Mouse (Mus musculus) left cerebral cortex, adult 11 months (tissue): ENCODE data around the gene Spi1.

Experiments used
- DNase-seq: peaks from one replicate; pipeline ENCODE4 v3.0.0; 2022; ENCODE audit warnings: low spot score

The Spi1 gene

GRCm38 (mm10) chr2:91068162-91068871, 13.9 kb upstream of the Spi1 start:
- DNase-seq, result no peak

GRCm38 (mm10) chr2:91068872-91069165, 13.4 kb upstream of the Spi1 start:
- no peak for DNase-seq

DNA sequence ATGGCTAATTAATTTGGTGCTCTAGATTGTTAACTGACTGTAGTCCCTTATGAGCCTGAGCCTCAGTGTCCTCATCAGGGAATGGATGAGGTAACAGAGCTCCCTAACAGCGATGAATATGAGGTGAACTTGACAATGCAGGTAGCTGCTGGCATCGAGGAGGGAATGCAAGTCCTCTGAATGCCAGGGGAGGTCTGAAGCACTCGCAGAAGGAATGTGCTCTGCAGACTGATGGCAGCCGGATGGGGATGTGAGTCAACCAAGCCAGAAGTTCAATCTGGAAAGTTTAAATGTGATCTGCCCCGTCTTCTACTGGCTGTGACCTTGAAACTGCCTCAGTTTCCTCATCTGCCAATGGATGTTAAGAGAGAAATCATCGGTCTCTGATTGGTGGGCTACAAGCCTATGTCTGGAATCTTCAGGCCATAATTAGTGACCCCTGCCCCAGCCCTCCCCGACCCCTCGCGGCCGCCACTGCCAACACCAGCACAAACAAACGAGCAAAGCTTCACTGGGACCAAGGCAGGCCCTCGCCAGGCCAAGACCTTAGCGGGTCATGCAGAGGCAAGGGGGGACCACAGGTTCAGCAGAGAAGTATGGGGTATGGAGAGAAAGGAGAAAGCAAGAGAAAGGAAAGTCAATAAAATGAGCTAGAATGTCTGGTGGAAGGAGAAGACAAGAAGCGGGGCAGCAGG, 12.7 kb upstream of the Spi1 start:
- no peak for DNase-seq

DNA sequence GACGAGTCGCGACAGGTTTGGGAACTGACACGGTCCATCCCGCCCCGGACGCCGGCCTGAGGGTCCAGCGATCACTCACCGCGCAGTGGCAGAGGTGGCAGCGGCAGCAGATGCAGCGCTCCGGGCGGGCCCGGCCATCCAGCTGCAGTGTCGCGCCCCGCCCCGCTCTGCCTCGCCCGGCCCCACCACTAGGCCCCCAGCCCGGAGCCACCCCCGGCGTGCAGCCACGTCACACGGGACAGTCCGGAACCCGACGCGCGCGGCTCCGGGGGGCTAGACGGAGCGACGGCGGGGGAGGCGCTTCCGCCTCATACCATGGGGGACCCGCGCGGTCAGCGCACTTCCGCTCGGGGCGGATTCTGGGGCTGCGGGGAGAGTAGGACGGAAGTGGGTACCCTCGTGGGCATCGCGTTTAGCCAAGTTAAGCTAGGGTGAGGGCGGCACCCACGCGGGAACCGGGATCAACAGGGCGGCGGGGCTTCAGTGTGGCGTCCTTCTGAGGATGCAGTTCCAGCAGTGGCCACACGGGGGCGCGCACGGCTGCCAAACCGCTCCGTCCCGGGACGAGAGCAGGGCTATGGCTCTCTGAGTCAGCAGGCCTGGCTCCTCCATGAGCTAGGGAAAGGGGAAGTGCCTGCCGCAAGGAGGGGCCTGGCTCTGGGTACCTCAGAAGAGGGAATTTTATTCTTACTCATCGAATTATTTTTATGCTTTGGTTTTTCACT, 12.0 kb upstream of the Spi1 start, which contains the start of gene Slc39a13:
Gene Slc39a13, minus strand, starts transcription at position 342 of the 725 bp plus-strand sequence.
- peak; percentile 95 for DNase-seq

GRCm38 (mm10) chr2:91071059-91071458, 11.1 kb upstream of the Spi1 start:
- DNase-seq, result no peak

DNA sequence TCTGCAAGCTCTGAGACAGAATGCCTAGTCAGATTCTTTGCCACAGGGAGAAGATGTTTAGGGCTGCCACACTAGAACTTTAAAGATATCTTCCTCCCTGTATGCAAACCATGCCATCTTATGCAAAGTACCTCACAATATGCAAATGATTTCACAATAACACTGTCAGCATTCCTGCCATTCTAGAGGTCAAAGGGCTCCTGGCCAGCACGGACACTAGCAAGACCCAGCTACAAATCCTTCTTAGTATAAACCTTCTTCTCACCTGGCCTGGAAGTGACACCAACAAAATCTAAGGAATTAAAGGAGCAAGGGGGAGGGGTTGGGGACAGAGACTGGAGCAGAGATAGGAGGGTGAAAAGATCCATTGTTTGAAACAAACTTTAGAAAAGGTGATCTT, 10.1 kb upstream of the Spi1 start:
- DNase-seq, result no peak

DNA sequence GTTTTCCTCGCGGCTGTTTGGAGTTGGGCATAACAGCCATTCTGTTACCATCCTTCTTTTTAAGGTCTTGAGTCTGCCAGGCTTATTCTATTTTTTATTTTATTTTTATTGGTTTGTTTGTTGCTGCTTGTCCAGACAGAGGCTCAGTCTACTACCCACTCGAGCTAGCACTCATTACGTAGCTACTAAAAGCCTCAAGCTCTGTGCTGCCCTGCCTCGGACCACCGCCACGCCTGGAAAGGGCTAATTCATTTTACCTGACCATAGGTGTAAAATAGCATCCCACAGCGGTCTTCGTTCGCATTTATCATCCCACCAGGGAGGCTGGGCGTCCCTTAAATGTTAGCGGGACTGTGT, 4.3 kb upstream of the Spi1 start:
- DNase-seq, result no peak

GRCm38 (mm10) chr2:91078314-91079025, 3.7 kb upstream of the Spi1 start:
- DNase-seq, result no peak

- no peak for DNase-seq
Observed at GRCm38 (mm10) chr2:91079026-91079384, 3.2 kb upstream of the Spi1 start.

DNA sequence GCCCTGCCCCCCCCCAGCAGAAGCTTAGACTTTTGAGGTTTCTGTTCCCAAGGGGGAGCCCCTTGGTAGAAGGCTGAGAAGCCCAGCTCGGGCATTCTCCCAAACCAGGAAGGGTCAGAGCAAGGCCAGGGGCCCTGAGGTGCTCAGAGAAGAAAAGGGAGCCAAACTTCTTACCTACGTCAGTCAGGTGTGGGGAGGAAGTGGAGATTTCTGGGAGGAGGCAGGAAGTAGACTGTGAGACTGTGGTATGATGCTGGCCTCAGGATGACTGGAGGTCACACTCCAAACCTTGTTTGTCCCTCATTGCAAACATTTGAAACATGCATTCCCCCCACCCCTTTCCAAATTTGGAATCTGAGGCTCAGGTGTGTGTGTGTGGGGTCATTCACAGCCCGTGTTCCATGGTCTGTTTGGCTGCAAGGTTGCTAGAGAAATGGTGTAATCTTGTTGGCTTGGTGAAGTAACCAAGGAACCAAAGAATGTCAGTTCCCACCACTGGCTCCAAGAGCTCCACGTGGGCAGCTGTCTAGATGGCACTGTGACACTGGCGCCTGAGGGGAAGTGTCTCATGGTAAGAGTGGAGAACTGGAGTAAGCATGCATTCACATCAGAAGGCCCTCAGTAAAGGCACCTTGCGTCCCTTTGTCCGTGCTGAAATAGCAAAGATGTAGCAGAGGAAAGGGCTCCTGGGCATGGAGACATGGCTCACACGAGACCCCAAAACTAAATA, 1.2 kb upstream of the Spi1 start:
- DNase-seq, result no peak

DNA sequence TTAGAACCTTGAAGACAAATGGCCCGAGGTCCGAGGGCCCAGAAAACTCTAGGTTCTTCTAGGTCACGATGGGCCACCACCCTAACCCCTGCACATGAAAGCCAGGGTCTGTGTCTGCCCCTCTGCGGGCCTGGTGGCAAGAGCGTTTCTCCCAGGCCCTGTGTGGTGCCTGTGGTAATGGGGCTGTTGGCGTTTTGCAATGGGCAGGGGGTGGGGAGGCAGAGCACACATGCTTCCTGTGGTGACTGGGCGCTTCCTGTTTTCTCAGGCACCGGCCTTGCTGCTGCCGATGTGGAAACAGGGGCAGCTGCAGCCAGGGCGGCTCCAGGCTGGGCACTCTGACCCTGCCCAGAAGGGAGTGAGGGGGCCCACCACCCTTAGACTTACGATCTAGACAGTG, 654 bp downstream of the Spi1 start:
- no peak for DNase-seq

DNA sequence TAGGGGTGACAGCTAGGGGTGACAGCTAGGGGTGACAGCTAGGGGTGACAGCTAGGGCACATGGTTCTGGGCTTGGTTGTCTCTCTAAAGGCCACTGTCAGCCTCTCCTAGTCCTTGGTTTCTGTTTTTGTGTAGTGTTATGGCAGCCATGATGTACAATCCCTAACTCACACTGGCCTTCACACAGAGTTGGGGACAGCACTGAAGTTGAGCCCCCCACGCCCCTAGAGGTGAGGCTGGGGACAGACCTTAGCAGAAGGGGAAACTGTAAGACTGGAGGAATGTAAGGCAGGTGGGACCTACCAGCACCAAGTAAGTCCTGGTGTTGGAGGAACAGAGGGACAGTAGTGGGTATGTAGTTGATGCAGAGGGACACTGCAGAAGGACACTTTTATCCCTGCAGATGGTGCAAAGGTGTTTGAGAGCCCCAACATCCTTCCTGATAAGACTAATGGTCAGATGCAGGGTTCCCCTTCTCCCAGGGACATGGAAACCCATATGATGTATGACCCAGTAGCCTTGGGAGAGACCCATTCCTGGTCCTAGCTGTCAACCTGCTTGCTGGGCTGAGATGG, 1.3 kb downstream of the Spi1 start:
- DNase-seq, result no peak

DNA sequence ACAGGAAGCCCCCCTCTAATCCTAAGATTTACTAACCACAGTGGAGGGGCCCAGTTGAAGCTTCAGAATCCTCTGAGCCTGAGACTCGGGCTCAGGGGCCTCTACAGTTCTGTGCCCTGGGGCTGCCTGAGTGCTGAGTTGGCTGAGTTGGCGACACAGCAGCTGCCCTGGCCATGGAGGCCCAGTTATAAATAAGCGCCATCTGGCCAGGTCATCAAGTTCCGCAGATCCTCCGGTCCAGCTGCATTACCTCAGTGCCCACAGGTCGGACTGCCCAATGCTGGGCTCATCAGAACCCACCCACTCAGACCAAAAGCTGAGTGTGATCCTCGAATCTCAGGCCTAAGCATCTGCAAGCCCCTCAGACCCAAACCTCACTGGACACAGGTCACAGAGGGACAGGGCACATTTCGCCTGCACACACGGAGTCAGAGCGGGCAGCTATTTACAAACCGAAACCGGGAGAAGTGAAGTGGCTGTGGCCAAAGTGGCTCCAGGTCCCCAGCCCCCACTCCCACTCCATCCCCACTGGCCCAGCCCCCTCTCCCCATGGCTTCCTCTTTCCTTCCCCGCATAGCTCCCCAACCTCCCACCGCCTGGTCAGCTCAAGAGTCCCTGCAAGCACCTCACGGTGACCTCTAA, 2.1 kb downstream of the Spi1 start:
- DNase-seq, result no peak

DNA sequence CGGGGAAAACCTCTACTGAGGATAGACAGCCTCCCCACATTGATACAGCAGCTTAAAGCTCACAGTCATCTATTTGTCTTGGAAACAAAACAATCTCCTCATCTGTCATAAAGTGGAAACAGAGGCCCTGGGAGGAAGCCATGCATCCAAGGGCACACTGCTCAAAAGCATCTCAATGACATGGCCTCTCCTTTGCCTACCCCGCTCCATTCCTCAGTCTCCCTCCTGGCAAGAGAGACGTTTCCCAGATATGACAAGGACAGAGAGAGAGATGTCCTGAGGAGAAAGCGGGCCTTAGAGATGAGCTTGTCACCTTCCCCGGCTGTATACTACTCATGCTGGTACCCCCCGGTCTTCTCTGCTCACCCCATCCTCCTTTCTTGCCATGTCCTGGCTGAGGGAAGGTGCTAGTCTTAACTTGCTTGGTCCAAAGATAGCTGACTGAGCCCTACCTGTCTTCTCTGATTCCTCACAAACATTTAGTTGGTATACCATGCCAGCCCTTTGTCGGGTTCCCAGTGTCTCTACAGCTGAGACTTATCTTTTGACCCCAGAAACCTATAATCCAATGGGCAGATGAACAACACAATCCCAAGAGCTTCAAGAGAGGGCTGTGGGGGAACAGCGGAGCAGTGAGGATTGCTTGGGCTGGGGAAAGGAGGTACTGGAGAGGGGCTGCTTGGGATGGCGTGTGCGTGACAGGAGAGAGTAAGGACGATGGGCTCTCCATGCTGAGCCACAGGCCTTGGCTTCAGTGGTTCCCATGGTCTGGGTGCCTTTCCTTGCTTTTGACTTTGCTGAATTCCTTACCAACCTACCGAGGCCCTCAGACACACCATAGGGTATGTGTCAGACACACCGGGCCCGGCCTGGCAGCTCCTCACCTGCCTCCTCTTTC, 3.6 kb downstream of the Spi1 start:
- DNase-seq, result no peak

DNA sequence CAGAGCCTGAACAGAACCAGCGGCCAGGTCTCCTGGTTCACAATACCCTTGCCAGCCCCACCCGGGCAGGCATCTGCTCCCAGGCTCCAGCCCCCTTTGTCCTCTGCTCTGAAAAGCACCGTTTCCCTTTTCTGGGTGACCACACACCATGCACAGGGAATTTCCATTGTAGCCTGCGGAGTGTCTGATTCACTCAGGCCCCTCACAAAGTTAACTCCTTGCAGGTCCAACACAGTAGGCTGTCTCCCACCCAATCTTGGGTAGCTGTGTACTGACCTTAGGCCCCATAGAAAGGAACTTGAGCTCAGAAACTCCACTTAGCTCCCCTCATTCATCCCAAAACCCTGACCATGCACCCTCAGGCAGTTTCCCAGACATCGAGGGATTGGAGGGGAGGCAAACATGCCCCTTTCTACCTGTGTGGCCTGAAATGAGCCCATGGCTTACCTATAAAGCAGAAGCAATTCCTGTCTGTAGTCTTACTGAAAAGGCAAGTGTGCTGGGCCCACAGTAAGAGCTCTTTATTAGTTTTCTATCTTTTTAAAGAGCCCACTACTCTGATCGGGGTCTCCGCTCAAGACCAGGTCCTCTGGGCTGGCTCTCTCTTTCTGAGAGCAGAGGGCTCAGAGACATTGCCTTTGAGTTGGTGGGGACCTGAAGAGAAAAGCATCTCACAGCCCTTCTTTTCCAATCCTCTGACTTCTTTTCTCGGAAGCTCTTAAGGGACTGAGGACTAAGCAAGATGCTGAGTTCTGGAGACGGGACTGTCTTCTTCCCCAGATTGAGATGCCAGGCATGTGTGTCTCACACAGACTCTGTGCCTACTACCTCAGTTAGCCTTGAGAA, 4.4 kb downstream of the Spi1 start:
- no peak for DNase-seq

DNA sequence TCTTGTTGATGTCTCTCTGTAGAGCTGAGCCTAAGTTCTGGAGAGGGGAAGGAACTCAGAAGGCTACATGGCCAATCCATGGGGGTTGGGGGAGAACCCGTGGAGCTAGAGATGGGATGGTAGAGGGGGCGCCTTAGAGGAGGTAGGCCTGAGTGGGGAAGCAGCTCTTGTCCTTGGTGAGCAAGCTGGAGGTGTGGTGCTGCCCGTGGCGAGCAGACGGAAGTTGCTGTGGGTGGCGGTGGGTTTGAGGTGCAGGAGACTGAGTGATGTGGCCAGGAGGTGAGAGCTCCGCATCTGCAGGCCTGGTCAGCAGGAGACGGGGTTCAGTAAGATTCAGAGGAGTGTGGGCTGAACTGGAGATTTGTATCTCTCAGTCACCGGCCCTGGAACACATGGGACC, 5.3 kb downstream of the Spi1 start:
- DNase-seq, result no peak

- DNase-seq, result no peak
Observed at GRCm38 (mm10) chr2:91088987-91089386, 6.8 kb downstream of the Spi1 start.

DNA sequence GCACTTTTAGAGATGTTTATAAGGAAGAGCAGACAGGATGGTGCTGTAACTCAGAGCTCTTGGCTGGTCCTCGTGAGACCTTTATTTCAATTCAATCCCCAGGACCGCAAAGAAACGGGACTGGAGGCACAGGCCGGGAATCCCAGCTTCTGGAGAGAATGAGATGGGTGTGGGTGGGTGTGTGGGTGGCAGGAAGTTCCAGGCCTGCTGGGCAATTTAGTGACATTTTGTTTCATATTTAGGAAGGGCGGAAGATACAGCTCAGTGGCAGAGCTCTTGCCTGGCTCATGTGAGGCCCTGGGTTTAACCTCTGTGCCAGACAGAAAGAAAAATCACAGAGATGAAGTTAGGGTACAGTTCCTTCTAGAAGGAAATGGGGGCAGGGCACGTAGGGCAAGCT, 8.0 kb downstream of the Spi1 start:
- DNase-seq, result no peak

DNA sequence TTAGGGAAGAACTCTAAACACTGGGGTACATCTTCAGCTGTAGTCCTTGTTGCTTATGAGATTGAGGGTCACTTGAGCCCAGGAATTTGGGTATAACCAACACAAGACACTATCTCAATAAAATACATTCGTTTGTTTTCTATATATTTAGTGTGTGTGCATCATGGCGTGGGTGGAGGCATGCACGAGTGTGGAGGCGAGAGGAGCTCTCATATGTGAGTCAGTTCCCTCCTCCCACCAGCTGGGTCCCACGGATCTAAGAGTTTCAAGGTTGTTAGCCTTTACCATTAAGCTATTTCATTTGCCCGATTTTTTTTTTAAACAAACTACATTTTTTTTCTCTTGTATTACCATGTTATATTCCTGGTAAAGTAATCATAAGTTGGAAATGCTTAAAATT, 8.6 kb downstream of the Spi1 start:
- no peak for DNase-seq
